Mouse (Mus musculus) mesoderm, embryonic 11.5 days (tissue): ENCODE data around the gene Vtn.
"Not testable (repeated sequence)": the region's sequence is repeated elsewhere in the genome, so short reads cannot be mapped to it uniquely, and the experiment has no call there.

Experiments
- DNase-seq: peaks from one replicate; pipeline ENCODE4 v3.0.0-alpha.2; 2012; ENCODE audit warnings: low read depth, low spot score

The Vtn gene

DNA sequence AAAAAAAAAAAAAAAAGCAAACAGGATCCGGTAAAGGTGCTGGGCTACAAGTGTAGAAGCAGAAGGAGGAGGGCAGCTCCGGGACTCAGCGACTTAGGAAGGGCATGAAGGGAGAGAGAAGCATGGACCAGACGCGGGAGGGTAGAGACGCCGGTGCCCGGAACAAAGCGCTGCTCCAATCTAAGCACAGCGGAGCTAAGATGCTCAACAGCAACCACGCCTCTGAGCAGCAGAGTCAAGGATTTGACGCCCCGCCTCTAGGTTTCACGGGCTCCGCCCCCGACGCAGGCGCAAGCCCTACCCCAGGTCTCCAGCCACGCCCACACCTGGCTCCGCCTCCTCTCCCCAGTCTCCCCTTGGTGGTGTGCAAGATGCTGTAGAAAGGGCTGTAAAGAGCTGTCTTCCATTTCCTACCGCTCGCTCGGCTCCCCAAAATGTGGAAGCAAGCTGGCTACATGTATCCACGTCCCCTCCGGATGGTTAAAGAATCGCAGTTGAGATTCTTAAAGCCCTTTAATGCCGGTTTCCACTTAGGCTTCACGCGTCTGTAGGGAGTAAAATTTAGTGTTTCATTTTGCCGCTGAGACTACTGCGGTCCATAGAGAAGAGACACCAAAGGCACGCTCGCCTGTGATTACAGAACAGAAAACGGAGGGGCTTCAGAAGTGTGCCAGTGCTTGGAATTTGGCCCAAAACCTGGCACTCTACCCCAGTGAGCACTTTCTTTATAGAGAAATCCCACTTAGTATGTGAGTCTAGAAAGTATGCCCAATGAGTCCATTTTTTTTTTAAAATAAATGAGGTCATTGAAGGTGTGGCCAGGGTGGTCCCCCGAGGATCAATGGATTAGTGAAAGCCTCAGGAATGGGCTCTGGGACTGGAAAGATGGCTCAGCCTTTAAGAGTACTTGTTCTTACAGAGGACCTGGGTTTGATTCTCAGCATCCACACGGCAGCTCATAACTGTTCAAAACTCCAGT lies 1.1 kb upstream of the Vtn start, which contains the start of gene Sarm1:
Gene Sarm1 (minus strand): TSS at position 211 of the 979 bp plus-strand sequence.
- DNase-seq: peak; percentile 96

DNA sequence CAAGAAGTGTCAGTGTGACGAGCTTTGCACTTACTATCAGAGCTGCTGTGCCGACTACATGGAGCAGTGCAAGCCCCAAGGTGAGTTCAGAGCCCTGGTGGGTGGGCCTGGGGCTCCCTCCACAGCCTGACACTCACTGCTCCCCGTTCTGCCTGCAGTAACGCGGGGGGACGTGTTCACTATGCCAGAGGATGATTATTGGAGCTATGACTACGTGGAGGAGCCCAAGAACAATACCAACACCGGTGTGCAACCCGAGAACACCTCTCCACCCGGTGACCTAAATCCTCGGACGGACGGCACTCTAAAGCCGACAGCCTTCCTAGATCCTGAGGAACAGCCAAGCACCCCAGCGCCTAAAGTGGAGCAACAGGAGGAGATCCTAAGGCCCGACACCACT lies 652 bp downstream of the Vtn start:
- no peak for DNase-seq

DNA sequence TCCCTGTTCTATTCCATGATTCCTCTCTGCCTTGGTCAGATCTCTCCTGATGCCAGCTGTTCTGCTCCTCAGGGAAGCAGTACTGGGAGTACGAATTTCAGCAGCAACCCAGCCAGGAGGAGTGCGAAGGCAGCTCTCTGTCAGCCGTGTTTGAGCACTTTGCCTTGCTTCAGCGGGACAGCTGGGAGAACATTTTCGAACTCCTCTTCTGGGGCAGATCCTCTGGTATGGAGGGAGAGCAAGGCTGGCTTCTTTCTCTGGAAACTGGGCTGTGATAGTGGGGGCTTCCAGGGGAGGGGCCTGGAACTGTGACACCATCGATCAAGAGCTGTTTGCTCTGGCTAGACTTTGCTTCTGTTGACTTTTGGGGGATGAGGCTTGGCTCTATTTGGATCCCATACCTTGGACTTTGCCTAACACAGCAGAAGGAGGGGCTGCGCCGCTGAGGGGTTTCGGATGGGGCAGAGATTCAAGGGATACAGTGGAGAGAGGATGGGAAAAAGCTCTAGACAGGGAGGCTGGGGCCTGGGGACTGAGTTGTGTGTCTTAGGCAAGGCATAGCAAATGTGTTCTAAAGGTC lies 1.8 kb downstream of the Vtn start:
- no peak for DNase-seq

DNA sequence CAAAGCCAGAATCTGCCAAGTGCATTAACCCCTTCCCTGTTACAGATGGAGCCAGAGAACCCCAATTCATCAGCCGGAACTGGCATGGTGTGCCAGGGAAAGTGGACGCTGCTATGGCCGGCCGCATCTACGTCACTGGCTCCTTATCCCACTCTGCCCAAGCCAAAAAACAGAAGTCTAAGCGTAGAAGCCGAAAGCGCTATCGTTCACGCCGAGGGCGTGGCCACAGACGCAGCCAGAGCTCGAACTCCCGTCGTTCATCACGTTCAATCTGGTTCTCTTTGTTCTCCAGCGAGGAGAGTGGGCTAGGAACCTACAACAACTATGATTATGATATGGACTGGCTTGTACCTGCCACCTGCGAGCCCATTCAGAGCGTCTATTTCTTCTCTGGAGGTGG lies 2.6 kb downstream of the Vtn start:
- DNase-seq: no peak

DNA sequence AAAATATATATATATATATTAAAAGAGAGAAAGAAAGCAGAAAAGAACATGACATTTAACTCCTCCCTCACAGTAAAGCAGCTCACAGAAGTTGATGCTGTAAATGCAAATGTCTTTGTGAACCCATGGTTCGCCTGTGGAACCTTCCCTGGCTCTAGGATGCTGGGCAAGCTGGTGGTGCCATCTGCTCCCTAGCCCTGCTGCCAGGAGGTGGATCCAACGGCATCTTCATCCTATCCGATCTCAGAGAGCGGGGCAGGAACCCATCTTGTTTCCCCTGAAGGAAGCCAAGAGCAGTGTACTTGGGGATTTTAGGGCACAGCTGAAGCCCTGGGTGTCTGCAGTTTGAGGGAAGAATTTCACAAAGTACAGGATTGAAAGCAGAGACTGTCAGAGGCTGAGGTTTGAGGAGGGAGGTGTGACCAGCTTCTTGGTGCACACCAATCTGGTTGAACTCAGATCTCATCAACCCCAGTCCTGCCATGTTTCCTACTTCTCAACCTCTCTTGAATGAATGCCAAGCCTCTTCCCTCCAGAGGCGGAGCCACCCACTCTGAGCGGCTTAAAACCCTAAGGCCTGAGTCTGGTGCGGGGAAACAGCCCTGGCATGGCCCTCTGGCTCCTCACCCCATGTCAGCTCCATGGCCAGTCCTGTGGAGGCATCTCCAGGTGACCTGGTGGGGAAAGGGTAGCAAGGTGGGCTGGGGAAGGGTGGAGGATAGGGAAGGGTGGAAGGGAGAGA lies 4.2 kb downstream of the Vtn start, which contains the start of gene Sebox:
Gene Sebox (plus strand): TSS at position 539 of the 742 bp plus-strand sequence.
- DNase-seq: no peak

DNA sequence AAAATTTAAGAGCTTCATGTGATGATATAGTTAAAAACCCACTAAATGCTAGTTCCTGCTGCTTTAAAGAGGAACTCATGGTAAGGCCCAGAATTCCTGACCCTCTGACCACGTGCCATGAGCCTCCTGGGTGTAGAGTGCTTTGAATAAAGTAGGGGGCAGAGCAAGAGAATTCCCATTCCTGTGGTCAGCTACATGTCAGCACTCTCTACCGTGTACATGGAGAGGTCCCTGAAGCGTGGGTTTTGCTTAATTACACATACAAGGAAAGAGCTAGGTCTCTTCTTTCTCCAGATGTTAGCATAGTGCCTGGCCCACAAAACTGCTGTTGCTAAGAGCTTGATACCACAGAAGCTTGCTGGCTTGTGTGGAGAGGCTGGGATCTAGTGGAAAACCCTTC lies 6.5 kb downstream of the Vtn start:
- DNase-seq: no peak

DNA sequence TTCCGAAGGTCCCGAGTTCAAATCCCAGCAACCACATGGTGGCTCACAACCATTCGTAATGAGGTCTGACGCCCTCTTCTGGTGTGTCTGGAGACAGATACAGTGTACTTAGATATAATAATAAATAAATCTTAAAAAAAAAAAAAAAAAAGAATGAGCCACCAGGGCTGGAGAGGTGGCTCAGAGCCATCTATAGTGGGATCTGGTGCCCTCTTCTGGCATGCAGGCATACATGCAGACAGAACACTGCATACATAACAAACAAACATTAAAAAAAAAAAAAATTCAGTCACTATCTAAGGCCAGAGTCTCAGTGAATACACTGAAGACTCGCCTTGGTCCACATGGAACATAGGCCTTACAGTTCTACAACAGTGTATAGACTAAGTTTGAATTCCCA lies 10.3 kb downstream of the Vtn start:
- no peak for DNase-seq

DNA sequence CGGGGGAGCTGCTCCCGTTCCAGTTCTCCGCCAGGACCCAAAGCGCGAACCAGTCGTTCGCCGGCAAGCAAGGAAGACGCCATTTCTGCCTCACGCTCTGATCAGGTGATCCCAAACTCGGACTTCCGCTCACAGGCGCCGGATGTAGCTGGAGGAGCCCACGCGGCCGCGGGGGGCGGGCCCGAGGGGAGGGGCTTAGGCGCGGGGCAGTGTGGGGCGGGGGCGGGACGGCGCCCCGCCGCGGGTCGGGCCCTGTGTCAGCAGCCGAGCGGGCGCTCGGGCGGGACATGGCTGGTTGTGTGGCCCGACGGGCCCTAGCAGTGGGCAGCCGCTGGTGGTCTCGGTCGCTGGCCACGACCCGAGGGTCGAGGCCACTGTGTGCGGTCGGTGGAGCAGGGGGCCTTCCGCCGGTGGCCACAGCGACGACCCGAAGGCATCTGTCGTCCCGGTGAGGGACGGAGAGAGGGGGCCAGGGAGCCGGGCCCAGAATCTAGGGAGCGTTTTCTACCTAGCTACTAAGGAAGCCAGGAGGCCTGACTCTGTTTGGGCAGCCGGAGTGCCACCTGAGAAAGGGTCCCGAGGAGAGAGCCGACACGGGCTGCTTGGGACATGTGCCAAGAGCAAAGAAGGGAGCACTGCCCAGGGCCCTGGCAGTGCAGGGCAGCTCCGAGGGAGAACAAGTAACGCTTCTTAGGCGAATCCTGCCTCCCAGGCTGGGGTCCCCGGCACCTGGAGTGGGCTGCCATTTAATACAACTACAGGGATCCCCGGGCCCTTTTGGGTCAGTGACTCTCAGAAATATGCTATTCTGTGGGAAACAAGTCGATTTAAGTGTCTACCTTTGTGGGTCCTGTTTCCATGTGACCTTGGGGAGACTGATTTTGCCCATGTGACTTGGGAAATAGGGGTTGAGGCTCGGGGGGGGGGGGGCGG lies 13.4 kb downstream of the Vtn start, which contains the start of the genes Tmem199 and Poldip2:
Gene Tmem199 (minus strand): TSS at position 148 of the 933 bp plus-strand sequence.
Gene Poldip2 (plus strand): TSS at position 169 of the 933 bp plus-strand sequence.
- DNase-seq: peak; percentile 94

DNA sequence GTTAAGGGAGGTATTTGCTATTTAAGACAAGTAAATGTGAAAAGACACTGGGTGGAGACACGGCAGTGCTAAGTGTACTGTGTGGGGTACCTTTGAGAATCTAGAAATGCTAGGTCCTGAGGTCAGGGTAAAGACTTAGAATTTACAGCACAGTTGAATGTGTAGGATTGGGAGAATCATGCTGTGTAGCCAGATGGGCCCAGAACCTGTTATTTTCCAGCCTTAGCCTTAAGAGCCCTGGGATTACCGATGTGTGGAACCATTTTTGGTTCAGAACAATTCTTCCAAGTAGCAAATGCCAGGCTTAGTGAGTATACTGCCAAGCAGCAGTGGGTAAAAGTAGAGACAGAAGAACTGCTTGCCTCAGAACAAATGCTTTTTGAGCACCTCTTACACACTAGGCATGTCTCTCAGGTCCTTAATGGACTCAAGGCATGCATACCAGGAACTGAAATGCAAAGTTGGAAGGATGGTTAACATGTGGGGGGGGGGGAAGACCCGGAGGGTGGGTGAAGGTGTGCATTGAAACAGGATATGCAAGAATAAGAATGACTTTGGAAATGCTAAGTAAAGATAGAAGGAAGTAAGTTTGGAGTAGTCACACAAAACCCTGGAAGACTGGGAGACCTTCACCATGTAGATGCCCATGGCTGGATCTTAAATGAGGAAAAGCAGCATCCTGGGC lies 14.4 kb downstream of the Vtn start:
- no peak for DNase-seq

DNA sequence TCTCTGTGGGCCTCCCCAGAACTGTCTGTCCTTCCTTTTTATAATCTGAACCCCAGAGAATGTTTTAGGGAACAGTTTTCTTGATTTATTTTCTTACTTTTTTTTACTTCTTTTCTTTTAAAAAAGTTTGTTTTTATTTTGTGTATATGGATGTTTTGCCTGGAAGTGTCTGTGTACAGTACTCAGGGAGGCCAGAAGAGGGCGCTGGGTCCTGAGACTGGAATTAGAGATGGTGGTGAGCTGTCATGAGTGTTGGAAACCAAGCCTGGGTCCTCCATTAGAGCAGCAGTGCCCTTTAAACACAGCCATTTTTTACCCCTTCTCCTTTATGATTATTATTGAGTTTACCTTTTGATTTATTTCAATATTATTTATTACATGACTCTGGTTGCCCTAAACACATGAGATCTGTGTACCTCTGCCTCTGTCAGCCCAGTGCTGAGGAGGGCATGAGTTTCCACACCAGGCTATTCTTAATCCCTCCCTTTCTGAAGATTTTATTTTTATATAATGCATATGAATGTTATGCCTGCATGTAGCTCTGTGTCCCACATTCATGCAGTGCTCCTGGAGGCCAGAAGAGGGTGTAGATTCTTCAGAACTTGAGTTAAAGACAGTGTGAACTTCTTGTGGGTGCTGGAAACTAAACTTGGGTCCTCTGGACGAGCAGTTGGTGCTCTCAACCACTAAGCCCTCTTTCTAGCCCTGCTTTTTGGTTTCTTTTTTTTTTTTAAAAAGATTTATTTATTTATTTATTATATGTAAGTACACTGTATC lies 16.8 kb downstream of the Vtn start:
- DNase-seq: no peak

DNA sequence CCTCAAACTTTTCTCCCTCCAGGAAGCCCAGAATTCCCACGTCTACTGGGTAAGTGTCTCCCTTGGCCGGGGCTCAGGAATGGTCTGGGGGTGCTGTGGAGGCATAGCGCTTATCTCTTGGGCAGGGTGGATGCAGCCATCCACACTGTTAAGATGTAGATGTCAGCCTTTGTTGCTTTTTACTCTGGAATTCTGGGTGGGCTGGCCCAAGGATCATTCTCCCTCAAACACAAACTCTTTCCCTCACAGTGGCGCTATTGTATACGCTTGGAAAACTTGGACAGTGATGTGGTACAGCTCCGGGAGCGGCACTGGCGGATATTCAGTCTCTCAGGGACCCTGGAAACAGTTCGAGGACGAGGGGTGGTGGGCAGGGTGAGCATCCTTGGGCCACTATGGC lies 20.0 kb downstream of the Vtn start:
- DNase-seq: no peak

DNA sequence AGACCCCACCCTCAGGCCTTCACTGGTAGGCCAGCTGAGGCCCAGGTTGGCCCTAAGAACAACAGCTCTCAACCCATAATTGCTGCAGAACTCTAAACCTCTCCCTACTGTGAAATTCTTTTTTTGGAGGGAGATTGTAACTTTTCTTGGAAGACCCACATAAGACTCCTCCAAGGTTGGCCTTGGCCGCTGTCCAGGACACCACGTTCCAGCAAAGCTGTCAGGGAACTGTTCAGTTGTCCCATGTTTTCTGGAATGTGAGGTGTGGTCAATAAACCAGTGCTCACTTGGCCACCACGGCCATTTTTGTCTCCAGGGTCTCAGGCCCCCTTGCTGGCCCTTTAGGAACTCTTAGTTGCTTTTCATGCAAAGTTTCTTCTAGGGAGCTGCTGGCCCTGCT lies 23.0 kb downstream of the Vtn start:
- no peak for DNase-seq

DNA sequence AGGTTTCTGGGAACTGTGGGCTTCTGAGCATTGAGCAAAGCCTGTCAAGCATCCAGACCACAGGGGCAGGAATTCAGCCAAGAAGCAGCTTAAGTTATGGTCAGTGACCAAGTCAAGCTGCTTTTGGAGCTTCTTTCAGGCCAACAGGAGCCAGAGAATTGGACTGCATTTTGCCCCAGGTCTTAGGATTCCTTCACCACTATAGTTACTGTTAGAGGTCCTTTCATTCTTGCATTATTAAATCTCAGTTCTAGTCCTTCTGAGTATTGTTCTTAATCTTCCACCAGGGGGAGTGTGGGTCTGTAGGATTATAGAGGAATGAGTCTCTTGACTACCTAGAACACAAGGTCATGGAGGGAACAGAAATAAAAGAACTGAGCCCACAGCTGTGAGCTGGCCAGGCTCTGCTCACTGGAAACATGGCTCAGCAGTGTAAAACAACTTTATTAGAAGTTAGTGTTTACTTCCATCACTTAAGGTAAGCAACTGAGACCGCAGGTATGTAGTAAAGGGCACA lies 23.6 kb downstream of the Vtn start:
- no peak for DNase-seq

DNA sequence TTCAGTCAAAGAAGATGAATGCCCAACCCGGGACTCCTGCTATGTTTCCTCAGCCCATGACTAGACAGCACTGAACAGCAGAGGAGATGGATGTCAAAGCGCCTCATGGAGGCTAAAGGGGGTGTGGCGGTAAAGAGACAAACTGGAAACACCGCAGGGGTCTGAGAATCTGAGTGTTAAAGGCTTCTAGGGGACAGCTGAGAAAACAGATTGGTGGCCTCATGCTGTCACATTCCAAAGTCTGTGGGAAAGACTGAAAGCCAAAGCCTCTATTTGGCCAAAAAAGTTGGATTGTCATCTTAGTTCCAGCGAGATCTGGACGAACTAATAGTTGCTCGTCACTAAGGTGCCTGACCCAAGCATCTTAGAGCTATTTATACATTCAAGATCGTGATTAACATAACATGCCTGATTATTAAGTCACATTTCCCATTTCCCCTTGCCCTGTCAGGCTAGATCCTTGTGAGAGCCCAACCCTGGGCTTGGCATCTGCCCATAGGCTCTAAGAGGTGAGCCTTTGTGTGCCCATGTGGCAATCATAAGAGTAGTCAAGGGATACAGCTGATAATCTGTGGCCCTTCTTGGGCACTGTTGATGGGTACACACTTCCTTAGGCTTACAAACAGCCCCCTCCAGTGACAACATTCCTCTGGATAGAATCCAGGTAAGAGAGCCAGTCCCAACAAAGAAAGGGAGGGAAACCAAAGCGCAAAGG lies 24.5 kb downstream of the Vtn start:
- peak; percentile 66 for DNase-seq

DNA sequence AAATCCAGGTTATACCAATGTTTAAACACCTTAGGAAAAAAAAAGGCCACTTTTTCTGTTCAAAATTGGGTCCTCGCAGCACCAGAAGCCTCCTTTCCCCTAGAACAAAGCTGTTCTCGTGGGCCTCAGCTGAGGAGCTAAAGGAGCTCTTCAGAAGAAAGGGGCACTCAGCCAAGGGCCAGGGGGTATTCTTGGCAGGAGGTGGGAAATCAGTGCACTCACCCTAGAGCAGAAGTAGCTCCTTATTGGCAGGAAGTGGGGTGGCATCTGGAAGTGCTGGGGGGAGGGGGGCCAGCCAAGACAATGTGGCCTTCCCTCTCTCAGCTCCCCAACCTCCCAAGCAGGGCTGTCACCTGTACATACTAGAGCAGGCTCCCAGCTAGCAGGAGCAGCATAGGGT lies 25.9 kb downstream of the Vtn start:
- no peak for DNase-seq

DNA sequence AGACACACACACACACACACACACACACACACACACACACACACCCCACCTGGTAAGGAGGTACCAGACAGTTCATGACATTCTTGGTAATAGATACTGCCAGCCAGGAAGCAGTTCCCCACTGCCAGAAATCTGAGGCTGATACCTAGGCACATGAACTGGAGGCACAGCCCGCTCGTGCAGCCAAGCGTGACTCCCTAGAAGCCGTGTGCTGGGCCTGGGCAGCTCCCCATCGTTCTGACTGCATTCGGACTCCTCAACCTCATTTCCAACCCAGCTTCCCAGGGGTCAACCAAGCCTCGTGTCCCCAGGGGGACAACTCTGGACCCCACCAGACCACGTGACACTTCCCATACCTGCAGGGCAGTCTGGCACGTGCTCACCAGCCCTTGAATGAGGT lies 29.8 kb downstream of the Vtn start:
- no peak for DNase-seq

DNA sequence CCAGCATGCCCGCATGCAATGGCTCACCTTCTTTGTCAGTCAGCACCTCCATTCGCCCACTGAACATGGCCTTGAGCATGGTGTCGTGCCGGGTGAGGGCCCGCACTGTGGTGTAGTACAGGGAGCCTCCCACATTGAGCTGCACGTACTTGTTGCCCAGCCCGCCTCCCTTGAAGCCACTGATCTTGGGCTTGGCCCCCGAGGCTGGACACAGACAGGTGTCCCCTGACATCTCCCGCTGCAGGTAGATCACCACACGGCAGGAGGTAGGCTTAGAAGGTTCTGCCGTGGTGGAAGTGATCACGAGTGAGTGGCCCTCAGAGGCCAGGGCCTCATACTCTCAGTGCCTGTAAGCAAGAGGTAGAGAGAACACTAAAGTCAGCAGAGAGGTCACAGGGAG lies 31.1 kb downstream of the Vtn start:
- DNase-seq: no peak

DNA sequence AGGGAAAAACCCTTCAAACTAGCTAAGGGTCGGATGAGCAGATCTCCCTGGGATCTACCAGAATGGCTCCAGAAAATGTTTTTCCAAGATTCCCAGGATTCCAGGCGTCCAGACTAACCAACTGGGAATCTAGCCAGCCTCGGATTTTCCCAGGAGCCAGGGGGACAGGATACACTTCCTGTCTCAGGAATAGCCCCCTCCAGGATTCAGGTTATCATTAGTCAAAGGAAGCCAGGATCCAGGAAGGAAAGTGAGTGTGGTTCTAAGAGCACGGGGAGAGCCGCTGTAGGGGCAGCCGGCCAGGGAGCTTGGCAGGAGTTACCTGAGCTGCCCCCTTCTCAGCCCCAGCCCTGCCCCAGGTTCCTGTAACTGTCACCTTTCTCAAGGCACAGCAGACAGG lies 32.2 kb downstream of the Vtn start:
- no peak for DNase-seq

DNA sequence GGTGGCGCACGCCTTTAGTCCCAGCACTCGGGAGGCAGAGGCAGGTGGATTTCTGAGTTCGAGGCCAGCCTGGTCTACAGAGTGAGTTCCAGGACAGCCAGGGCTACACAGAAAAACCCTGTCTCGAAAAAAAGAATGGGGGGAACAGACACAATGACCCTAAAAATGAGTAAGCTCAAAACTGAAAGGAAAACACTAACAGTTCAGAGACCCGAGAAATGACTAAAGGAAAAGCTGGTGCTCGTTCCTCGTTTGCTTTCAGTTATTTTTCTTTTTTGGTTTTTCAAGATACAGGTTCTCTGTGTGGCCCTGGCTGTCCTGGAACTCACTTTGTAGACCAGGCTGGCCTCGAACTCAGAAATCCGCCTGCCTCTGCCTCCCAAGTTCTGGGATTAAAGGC lies 32.6 kb downstream of the Vtn start:
- not testable (repeated sequence) for DNase-seq
